Comparison of ENCODE assay signal across 9 mouse cellular contexts in the genomic region with DNA sequence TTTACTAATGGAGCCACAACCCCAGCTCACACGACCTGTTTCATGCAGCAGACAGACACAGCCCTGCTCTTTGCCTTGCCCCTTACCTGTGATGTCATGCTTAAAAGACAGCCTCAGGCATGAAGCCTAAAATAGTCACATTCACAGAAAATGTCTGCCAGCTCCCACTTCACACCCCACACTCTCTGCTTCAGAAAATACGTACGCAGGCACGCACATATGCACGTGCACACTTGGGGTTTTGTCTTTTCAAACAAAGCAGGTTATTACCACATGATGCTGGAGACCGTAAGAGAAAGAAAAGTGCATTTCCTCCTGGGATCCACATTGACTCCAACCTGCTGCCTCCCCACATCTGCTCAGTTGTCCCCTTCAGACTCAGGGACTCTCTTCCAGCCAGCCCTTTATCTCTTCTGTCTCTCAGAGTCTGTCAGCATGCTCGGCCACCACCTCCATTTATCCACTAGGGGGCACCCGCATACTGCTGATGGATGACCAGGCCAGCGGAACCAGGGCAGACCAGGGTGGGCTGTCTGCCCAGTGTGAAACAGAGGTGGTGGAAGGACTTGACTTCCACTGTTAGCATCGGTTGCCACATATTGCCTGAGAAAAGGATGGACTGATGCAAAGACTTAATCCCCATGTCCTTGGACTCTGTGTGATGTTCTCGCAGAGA. TPM values are rescaled to one million over a fixed set of nuclear protein-coding genes. Genes with fewer than 3 reads are reported as not detected.
DNase-seq lines count a peak whose midpoint lies in the region; ATAC-seq and TF ChIP-seq lines count a peak whose summit lies in the region.
"Had no signal": no experiment of that assay in that cellular context is flagged by ENCODE, and none has a peak within 500 bp of the region (broad histone marks: within the 10 kb centered on the region; RNA-seq: fewer than 3 reads in every experiment).

No protein-coding gene starts in this region.

- H3K27me3 ChIP-seq in G1E (ENCODE audit: insufficient read depth, low read length) = peaks cover 11% of the 10 kb centered on the region
- H3K27me3 ChIP-seq in cerebellum, adult 2 months (ENCODE audit: control insufficient read depth, insufficient read depth, low read length) = no peaks in the 10 kb centered on the region

- DNase-seq in G1E (ENCODE audit: low spot score) = peak; percentile 53
- DNase-seq in cerebellum, adult 2 months = peak; percentile 69 to 80
- DNase-seq in forelimb bud, embryonic 11.5 days (ENCODE audit: low read depth, low spot score) = peak; percentile 83
- DNase-seq in heart, postnatal 4 days = peak; percentile 93
- DNase-seq in layer of hippocampus, adult 2 months (ENCODE audit: low spot score in 2 of 2) = peak; percentile 82 to 93
- DNase-seq in lung, adult 2 months = peak; percentile 79
- peak; percentile 51 to 70 for DNase-seq in thymus, adult 18-20 months

- peak; percentile 76 for TF ChIP-seq CTCF in G1E (IDR thresholded peaks at IDR 0.05; ENCODE audit: low read depth, low read length)
- peak; percentile 96 for TF ChIP-seq CTCF in cerebellum, adult 2 months (IDR thresholded peaks at IDR 0.05; ENCODE audit: borderline replicate concordance, insufficient read depth, low read depth, low read length)
- TF ChIP-seq CTCF in layer of hippocampus, adult 2 months (conservative IDR thresholded peaks at IDR 0.05) = peak; percentile 98
- TF ChIP-seq CTCF in lung, adult 2 months (IDR thresholded peaks at IDR 0.05; ENCODE audit: insufficient read depth, low read length) = peak; percentile 86
- TF ChIP-seq CTCF in olfactory bulb, adult 2 months (IDR thresholded peaks at IDR 0.05; ENCODE audit: insufficient read depth, low read depth, low read length) = peak; percentile 91

- peaks cover 6% of the 10 kb centered on the region for H3K4me1 ChIP-seq in G1E (ENCODE audit: insufficient read depth, low read depth, low read length)
- H3K4me1 ChIP-seq in cerebellum, adult 2 months (ENCODE audit: control insufficient read depth, insufficient read depth, low read length) = no peaks in the 10 kb centered on the region
- no peaks in the 10 kb centered on the region for H3K4me1 ChIP-seq in lung, adult 2 months (ENCODE audit: control insufficient read depth, insufficient read depth, low read length)
- H3K4me1 ChIP-seq in olfactory bulb, adult 2 months (ENCODE audit: control insufficient read depth, insufficient read depth, low read length) = no peaks in the 10 kb centered on the region

- no peak for TF ChIP-seq POLR2A in cerebellum, adult 2 months (IDR thresholded peaks at IDR 0.05; ENCODE audit: borderline replicate concordance, insufficient read depth, low read length)
- no peak for TF ChIP-seq POLR2A in lung, adult 2 months (IDR thresholded peaks at IDR 0.05; ENCODE audit: borderline replicate concordance, extremely low read depth, low read depth, low read length)
- TF ChIP-seq POLR2A in olfactory bulb, adult 2 months (IDR thresholded peaks at IDR 0.05; ENCODE audit: insufficient read depth, low read depth, low read length) = no peak

- no peak overlapping the region for H3K27ac ChIP-seq in cerebellum, adult 2 months (ENCODE audit: insufficient read depth, low read length)
- H3K27ac ChIP-seq in layer of hippocampus, adult 2 months = no peak overlapping the region
- no peak overlapping the region for H3K27ac ChIP-seq in olfactory bulb, adult 2 months (ENCODE audit: insufficient read depth, low read depth, low read length)
- H3K27ac ChIP-seq: macrophage had no signal

- no peak overlapping the region for H3K4me3 ChIP-seq in G1E (ENCODE audit: low read depth, low read length)
- H3K4me3 ChIP-seq in cerebellum, adult 2 months (replicated peaks; ENCODE audit: insufficient read depth, low read depth, low read length) = no peak overlapping the region
- H3K4me3 ChIP-seq in layer of hippocampus, adult 2 months = no peak overlapping the region
- H3K4me3 ChIP-seq in lung, adult 2 months (replicated peaks; ENCODE audit: extremely low read depth, low read depth, low read length) = no peak overlapping the region
- H3K4me3 ChIP-seq in olfactory bulb, adult 2 months (ENCODE audit: insufficient read depth, low read depth, low read length) = no peak overlapping the region

- ATAC-seq in G1E (ENCODE audit: extremely low read depth, insufficient number of reproducible peaks, low FRiP score, poor library complexity, severe bottlenecking) = peak; percentile 60

- WGBS in cerebellum, adult 2 months = 54% methylated on average over 11 of the region's 11 CpGs
- 54% methylated on average over 11 of the region's 11 CpGs for WGBS in lung, adult 2 months
- WGBS in olfactory bulb, adult 2 months = 50% methylated on average over 11 of the region's 11 CpGs

- no peaks in the 10 kb centered on the region for H3K36me3 ChIP-seq in G1E (replicated peaks)

- peaks cover 7% of the 10 kb centered on the region for H3K9me3 ChIP-seq in G1E (replicated peaks)

RNA-seq across cellular contexts. Expression of a gene that starts 15.8 kb away (rescaled TPM):
- total RNA-seq in G1E (2014; fragmentation: Nextera tagmentation) = 68.7 and 76.1 TPM in 2 replicates
- total RNA-seq in G1E (2017) = 233 and 329 TPM in 2 replicates
- polyA plus RNA-seq in G1E (2012) = 196 and 229 TPM in 2 replicates
- 9.4 and 10.5 TPM in 2 replicates for polyA plus RNA-seq in cerebellum, adult 2 months (2012; rRNA removed)
- 10 to 100 TPM; 44.0 to 47.2 TPM for total RNA-seq in heart, postnatal 4 days (2021)
- 1 to 10 TPM; 4.3 to 4.8 TPM for total RNA-seq in layer of hippocampus, adult 2 months (2021)
- polyA plus RNA-seq in lung, adult 2 months (2012; rRNA removed) = 86.0 and 88.9 TPM in 2 replicates
- polyA plus RNA-seq in olfactory bulb, adult 2 months (2012; ENCODE audit: insufficient read depth, insufficient read length, low replicate concordance, missing spikeins) = not detected in 2 replicates

RNA-seq across cellular contexts. Expression of a gene that starts 46.5 kb away (rescaled TPM):
- not detected in 2 replicates for total RNA-seq in G1E (2014; fragmentation: Nextera tagmentation)
- 0.16 and 0.17 TPM in 2 replicates for total RNA-seq in G1E (2017)
- polyA plus RNA-seq in G1E (2012) = not detected in 2 replicates
- 4.2 and 4.8 TPM in 2 replicates for polyA plus RNA-seq in cerebellum, adult 2 months (2012; rRNA removed)
- 1 to 10 TPM; 8.7 to 9.8 TPM for total RNA-seq in heart, postnatal 4 days (2021)
- 1 to 10 TPM; 2.3 to 3.1 TPM for total RNA-seq in layer of hippocampus, adult 2 months (2021)
- 151 and 179 TPM in 2 replicates for polyA plus RNA-seq in lung, adult 2 months (2012; rRNA removed)
- polyA plus RNA-seq in olfactory bulb, adult 2 months (2012; ENCODE audit: insufficient read depth, insufficient read length, low replicate concordance, missing spikeins) = not detected in 2 replicates

Comparison
In these comparisons a context has a peak if more than half of its experiments do, and no peak if none do; other contexts are left out.
1. RNA of a gene that starts 15.8 kb away (polyA plus RNA-seq): 196 to 229 TPM in G1E, 86.0 to 88.9 TPM in lung, adult 2 months and 9.4 to 10.5 TPM in cerebellum, adult 2 months; not detected in olfactory bulb, adult 2 months; every median in the first group is over 10 times any median in the second.
2. RNA of a gene that starts 46.5 kb away (polyA plus RNA-seq): 151 to 179 TPM in lung, adult 2 months; 4.2 to 4.8 TPM in cerebellum, adult 2 months, not detected in G1E and not detected in olfactory bulb, adult 2 months; every median in the first group is over 10 times any median in the second.
3. Peak in every context shown above with its lines, with median percentiles within 50 percentile points of each other: DNase-seq and CTCF ChIP-seq.